Mouse (Mus musculus): ENCODE data around the gene Trdmt1. TPM values are rescaled to one million over a fixed set of nuclear protein-coding genes. Genes with fewer than 3 reads are reported as not detected.

Gene Trdmt1
- polyA plus RNA-seq, 1 experiment from 2014 or later, result 11.7 TPM

- Histone ChIP-seq H3K27ac (ENCODE audit: low read depth, low read length) (no peak overlapping the region), H3K4me3 (ENCODE audit: low read depth, low read length) (no peak overlapping the region), H3K9ac (replicated peaks; ENCODE audit: low read depth, low read length) (no peak overlapping the region), H3K4me2 (ENCODE audit: low read depth, low read length) (no peak overlapping the region), H3K4me1 (ENCODE audit: control insufficient read depth, insufficient read depth, low read length) (no peaks in the 10 kb centered on the region), H3K27me3 (ENCODE audit: control insufficient read depth, insufficient read depth, low read length) (no peaks in the 10 kb centered on the region), H3K9me3 (ENCODE audit: control insufficient read depth, low read length) (no peaks in the 10 kb centered on the region), H3K36me3 (ENCODE audit: control insufficient read depth, insufficient read depth, low read length) (no peaks in the 10 kb centered on the region)
- 72% methylated on average over 8 of the region's 8 CpGs for WGBS
- ATAC-seq (ENCODE audit: low read depth), result peak; percentile 73; the same call in 1 of the 2 replicates
Measured at GRCm38 (mm10) chr2:13523540-13524456, 20.7 kb downstream of the Trdmt1 start.

- 28% methylated on average over 8 of the region's 8 CpGs for WGBS
- H3K4me3 ChIP-seq (ENCODE audit: low read depth, low read length), result no peak overlapping the region
- no peaks in the 10 kb centered on the region for H3K27me3 ChIP-seq (ENCODE audit: control insufficient read depth, insufficient read depth, low read length)
Measured at GRCm38 (mm10) chr2:13522106-13522505, 22.4 kb downstream of the Trdmt1 start.

GRCm38 (mm10) chr2:13514949-13515348, 29.5 kb downstream of the Trdmt1 start:
- WGBS, result 62% methylated on average over 4 of the region's 4 CpGs
- Histone ChIP-seq H3K27me3 (ENCODE audit: control insufficient read depth, insufficient read depth, low read length) (no peaks in the 10 kb centered on the region), H3K4me3 (ENCODE audit: low read depth, low read length) (no peak overlapping the region), H3K4me2 (ENCODE audit: low read depth, low read length) (no peak overlapping the region), H3K9me3 (ENCODE audit: control insufficient read depth, low read length) (no peaks in the 10 kb centered on the region), H3K9ac (replicated peaks; ENCODE audit: low read depth, low read length) (no peak overlapping the region), H3K27ac (ENCODE audit: low read depth, low read length) (no peak overlapping the region), H3K36me3 (ENCODE audit: control insufficient read depth, insufficient read depth, low read length) (no peaks in the 10 kb centered on the region), H3K4me1 (ENCODE audit: control insufficient read depth, insufficient read depth, low read length) (no peaks in the 10 kb centered on the region)
- no peak for ATAC-seq (ENCODE audit: low read depth)

More at GRCm38 (mm10) chr2:13522106-13522505, 22.4 kb downstream of the Trdmt1 start:
- no peaks in the 10 kb centered on the region for H3K4me1 ChIP-seq (ENCODE audit: control insufficient read depth, insufficient read depth, low read length)
- no peak overlapping the region for H3K27ac ChIP-seq (ENCODE audit: low read depth, low read length)
- no peak overlapping the region for H3K9ac ChIP-seq (replicated peaks; ENCODE audit: low read depth, low read length)
- no peak for ATAC-seq (ENCODE audit: low read depth)
- no peaks in the 10 kb centered on the region for H3K9me3 ChIP-seq (ENCODE audit: control insufficient read depth, low read length)
- H3K4me2 ChIP-seq (ENCODE audit: low read depth, low read length), result no peak overlapping the region
- no peaks in the 10 kb centered on the region for H3K36me3 ChIP-seq (ENCODE audit: control insufficient read depth, insufficient read depth, low read length)

GRCm38 (mm10) chr2:13502717-13503116, 41.8 kb downstream of the Trdmt1 start:
- H3K9ac ChIP-seq (replicated peaks; ENCODE audit: low read depth, low read length), result no peak overlapping the region
- no peaks in the 10 kb centered on the region for H3K36me3 ChIP-seq (ENCODE audit: control insufficient read depth, insufficient read depth, low read length)
- H3K4me2 ChIP-seq (ENCODE audit: low read depth, low read length), result no peak overlapping the region
- no peak overlapping the region for H3K27ac ChIP-seq (ENCODE audit: low read depth, low read length)
- no peak overlapping the region for H3K4me3 ChIP-seq (ENCODE audit: low read depth, low read length)
- H3K4me1 ChIP-seq (ENCODE audit: control insufficient read depth, insufficient read depth, low read length), result no peaks in the 10 kb centered on the region
- no peaks in the 10 kb centered on the region for H3K9me3 ChIP-seq (ENCODE audit: control insufficient read depth, low read length)
- no peak for ATAC-seq (ENCODE audit: low read depth)
- no peaks in the 10 kb centered on the region for H3K27me3 ChIP-seq (ENCODE audit: control insufficient read depth, insufficient read depth, low read length)
- 91% methylated on average over 2 of the region's 2 CpGs for WGBS

- no peaks in the 10 kb centered on the region for H3K4me1 ChIP-seq (ENCODE audit: control insufficient read depth, insufficient read depth, low read length)
- H3K4me3 ChIP-seq (ENCODE audit: low read depth, low read length), result no peak overlapping the region
- H3K27me3 ChIP-seq (ENCODE audit: control insufficient read depth, insufficient read depth, low read length), result no peaks in the 10 kb centered on the region
- H3K9ac ChIP-seq (replicated peaks; ENCODE audit: low read depth, low read length), result no peak overlapping the region
- H3K36me3 ChIP-seq (ENCODE audit: control insufficient read depth, insufficient read depth, low read length), result no peaks in the 10 kb centered on the region
- 11% methylated on average over 5 of the region's 5 CpGs for WGBS
- H3K27ac ChIP-seq (ENCODE audit: low read depth, low read length), result no peak overlapping the region
- peak; percentile 58 for ATAC-seq (ENCODE audit: low read depth)
- no peaks in the 10 kb centered on the region for H3K9me3 ChIP-seq (ENCODE audit: control insufficient read depth, low read length)
- H3K4me2 ChIP-seq (ENCODE audit: low read depth, low read length), result no peak overlapping the region
Measured at GRCm38 (mm10) chr2:13501553-13501952, 42.9 kb downstream of the Trdmt1 start.

- Histone ChIP-seq H3K4me3 (ENCODE audit: low read depth, low read length) (no peak overlapping the region), H3K4me2 (ENCODE audit: low read depth, low read length) (no peak overlapping the region), H3K27ac (ENCODE audit: low read depth, low read length) (no peak overlapping the region), H3K27me3 (ENCODE audit: control insufficient read depth, insufficient read depth, low read length) (no peaks in the 10 kb centered on the region), H3K9ac (replicated peaks; ENCODE audit: low read depth, low read length) (no peak overlapping the region), H3K36me3 (ENCODE audit: control insufficient read depth, insufficient read depth, low read length) (no peaks in the 10 kb centered on the region), H3K9me3 (ENCODE audit: control insufficient read depth, low read length) (no peaks in the 10 kb centered on the region), H3K4me1 (ENCODE audit: control insufficient read depth, insufficient read depth, low read length) (no peaks in the 10 kb centered on the region)
- WGBS, result 26% methylated on average over 5 of the region's 5 CpGs
- ATAC-seq (ENCODE audit: low read depth), result peak; percentile 65; the same call in 1 of the 2 replicates
Measured at GRCm38 (mm10) chr2:13500298-13500999, 44.0 kb downstream of the Trdmt1 start.

GRCm38 (mm10) chr2:13499196-13499595, 45.3 kb downstream of the Trdmt1 start:
- ATAC-seq (ENCODE audit: low read depth), result no peak
- Histone ChIP-seq H3K9ac (replicated peaks; ENCODE audit: low read depth, low read length) (no peak overlapping the region), H3K27ac (ENCODE audit: low read depth, low read length) (no peak overlapping the region), H3K4me1 (ENCODE audit: control insufficient read depth, insufficient read depth, low read length) (no peaks in the 10 kb centered on the region), H3K9me3 (ENCODE audit: control insufficient read depth, low read length) (no peaks in the 10 kb centered on the region), H3K4me2 (ENCODE audit: low read depth, low read length) (no peak overlapping the region), H3K36me3 (ENCODE audit: control insufficient read depth, insufficient read depth, low read length) (no peaks in the 10 kb centered on the region), H3K27me3 (ENCODE audit: control insufficient read depth, insufficient read depth, low read length) (no peaks in the 10 kb centered on the region), H3K4me3 (ENCODE audit: low read depth, low read length) (no peak overlapping the region)
- WGBS, result 86% methylated on average over 7 of the region's 7 CpGs

- no peak overlapping the region for H3K9ac ChIP-seq (replicated peaks; ENCODE audit: low read depth, low read length)
- no peak overlapping the region for H3K4me3 ChIP-seq (ENCODE audit: low read depth, low read length)
Measured at GRCm38 (mm10) chr2:13496087-13496486, 48.4 kb downstream of the Trdmt1 start.

GRCm38 (mm10) chr2:13492927-13493326, 51.5 kb downstream of the Trdmt1 start:
- no peaks in the 10 kb centered on the region for H3K4me1 ChIP-seq (ENCODE audit: control insufficient read depth, insufficient read depth, low read length)
- H3K4me2 ChIP-seq (ENCODE audit: low read depth, low read length), result no peak overlapping the region
- H3K9me3 ChIP-seq (ENCODE audit: control insufficient read depth, low read length), result no peaks in the 10 kb centered on the region
- H3K36me3 ChIP-seq (ENCODE audit: control insufficient read depth, insufficient read depth, low read length), result no peaks in the 10 kb centered on the region
- no peak overlapping the region for H3K9ac ChIP-seq (replicated peaks; ENCODE audit: low read depth, low read length)
- H3K27me3 ChIP-seq (ENCODE audit: control insufficient read depth, insufficient read depth, low read length), result no peaks in the 10 kb centered on the region
- no peak overlapping the region for H3K4me3 ChIP-seq (ENCODE audit: low read depth, low read length)
- no peak for ATAC-seq (ENCODE audit: low read depth)
- WGBS, result 71% methylated on average over 4 of the region's 4 CpGs
- H3K27ac ChIP-seq (ENCODE audit: low read depth, low read length), result no peak overlapping the region

More at GRCm38 (mm10) chr2:13496087-13496486, 48.4 kb downstream of the Trdmt1 start:
- Histone ChIP-seq H3K36me3 (ENCODE audit: control insufficient read depth, insufficient read depth, low read length) (no peaks in the 10 kb centered on the region), H3K27me3 (ENCODE audit: control insufficient read depth, insufficient read depth, low read length) (no peaks in the 10 kb centered on the region), H3K4me2 (ENCODE audit: low read depth, low read length) (no peak overlapping the region), H3K27ac (ENCODE audit: low read depth, low read length) (no peak overlapping the region), H3K9me3 (ENCODE audit: control insufficient read depth, low read length) (no peaks in the 10 kb centered on the region), H3K4me1 (ENCODE audit: control insufficient read depth, insufficient read depth, low read length) (no peaks in the 10 kb centered on the region)
- ATAC-seq (ENCODE audit: low read depth), result no peak
- 70% methylated on average over 2 of the region's 2 CpGs for WGBS

Measured in neural tube, embryonic 14.5 days (tissue).